Mouse (Mus musculus): ENCODE measurements around the gene Gstm5. TPM values are rescaled to one million over a fixed set of nuclear protein-coding genes. Genes with fewer than 3 reads are reported as not detected.

Gene Gstm5
- not detected for polyA plus RNA-seq (2017; shearing (Covaris generic))

GRCm38 (mm10) chr3:107895720-107896569 lies at the start of gene Gstm5:
Gene Gstm5 (plus strand): TSS chr3:107895821.

GRCm38 (mm10) chr3:107877005-107877404 lies 18.6 kb upstream of the Gstm5 start, which contains the start of gene Eps8l3:
Gene Eps8l3 (plus strand): TSS chr3:107877229.

GRCm38 (mm10) chr3:107931670-107932069 lies 36.0 kb downstream of the Gstm5 start, which contains the start of gene Gstm7:
Gene Gstm7 (minus strand): TSS chr3:107931817.

GRCm38 (mm10) chr3:107943239-107943990 lies 47.8 kb downstream of the Gstm5 start, which contains the start of gene Gstm6:
Gene Gstm6 (minus strand): TSS chr3:107943749.

Other genes starting within 250 kb of the Gstm5 start
- gene Ahcyl1, start 199.3 kb upstream of the Gstm5 start, polyA plus RNA-seq (2017; shearing (Covaris generic)): 10.0 TPM
- gene Csf1, start 135.4 kb upstream of the Gstm5 start, polyA plus RNA-seq (2017; shearing (Covaris generic)): 13.3 TPM
- not detected for gene Eps8l3, start 18.6 kb upstream of the Gstm5 start, polyA plus RNA-seq (2017; shearing (Covaris generic))
- 2.1 TPM for gene Gstm7, start 36.0 kb downstream of the Gstm5 start, polyA plus RNA-seq (2017; shearing (Covaris generic))
- gene Gstm6, start 47.9 kb downstream of the Gstm5 start, polyA plus RNA-seq (2017; shearing (Covaris generic)): not detected
- gene Gstm3, start 73.5 kb downstream of the Gstm5 start, polyA plus RNA-seq (2017; shearing (Covaris generic)): not detected
- not detected for gene Gstm2, start 90.6 kb downstream of the Gstm5 start, polyA plus RNA-seq (2017; shearing (Covaris generic))
- 4.6 TPM for gene Gstm1, start 122.2 kb downstream of the Gstm5 start, polyA plus RNA-seq (2017; shearing (Covaris generic))
- gene Gstm4, start 149.1 kb downstream of the Gstm5 start, polyA plus RNA-seq (2017; shearing (Covaris generic)): 11.1 TPM
- 50.0 TPM for gene Ampd2, start 190.8 kb downstream of the Gstm5 start, polyA plus RNA-seq (2017; shearing (Covaris generic))
- gene Gnat2, start 197.0 kb downstream of the Gstm5 start, polyA plus RNA-seq (2017; shearing (Covaris generic)): not detected